Mouse (Mus musculus) CD4-positive helper T cell, adult 2 months (primary cell): ENCODE data around the gene Elf3.
"Not testable (repeated sequence)": the region's sequence is repeated elsewhere in the genome, so short reads cannot be mapped to it uniquely, and the experiment has no call there.

Experiments
- DNase-seq: peaks from one replicate; pipeline ENCODE4 v3.0.0-alpha.2; 2012; ENCODE audit warnings: low read depth, missing footprints, low spot score

The Elf3 gene

DNA sequence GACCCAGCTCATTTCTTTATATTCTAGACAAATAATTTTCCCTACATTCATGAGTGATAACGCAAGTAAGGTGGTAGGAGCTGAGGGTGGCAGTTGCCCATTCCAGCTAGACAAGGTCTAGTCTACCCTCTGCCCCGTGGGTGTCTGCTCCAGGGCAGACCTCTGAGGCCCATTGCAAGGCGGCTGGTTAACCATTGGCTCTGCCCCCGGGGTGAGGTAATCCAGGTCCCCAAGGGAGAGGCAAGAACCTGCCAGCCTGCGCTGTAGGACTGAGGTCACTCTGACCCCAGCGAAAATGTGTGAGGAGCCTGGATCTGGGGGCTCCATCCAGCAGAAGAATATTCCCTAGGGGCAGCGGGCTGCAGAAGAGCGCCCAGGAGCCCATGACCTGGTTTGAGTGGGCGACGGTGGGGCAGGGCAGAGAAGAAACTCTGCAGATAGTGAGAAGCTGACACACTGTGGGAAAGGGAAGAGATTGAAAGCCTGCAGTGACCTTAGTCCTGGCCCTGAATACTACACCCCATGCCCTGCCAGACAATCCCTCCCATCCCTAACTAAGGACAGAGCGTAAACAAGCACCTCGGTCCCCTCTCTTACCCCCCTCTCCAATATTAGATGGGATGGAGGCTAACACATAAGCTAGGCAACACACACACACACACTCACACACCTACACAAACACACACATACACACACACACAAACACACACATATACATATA is 21.1 kb downstream of the Elf3 start:
- DNase-seq = no peak

DNA sequence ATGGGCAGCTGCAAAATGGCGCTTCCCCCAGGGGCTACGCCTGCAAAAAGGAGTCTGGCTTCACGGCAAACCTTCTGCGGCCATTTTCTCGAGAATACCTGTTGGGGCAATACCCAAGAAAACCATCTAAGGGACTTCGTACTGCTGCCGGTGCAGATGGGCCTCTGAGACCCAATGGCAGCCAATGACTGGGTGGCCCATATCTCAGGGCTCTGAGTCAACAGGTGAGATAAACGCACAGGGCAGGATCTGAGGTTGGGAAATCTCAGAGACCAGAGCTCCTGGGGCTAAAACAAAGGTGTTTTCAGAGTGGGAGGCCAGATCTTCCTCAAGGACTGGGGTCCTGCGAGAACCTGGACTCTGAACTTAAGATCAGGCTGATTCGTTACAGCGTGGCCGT is 23.6 kb downstream of the Elf3 start:
- DNase-seq = no peak

DNA sequence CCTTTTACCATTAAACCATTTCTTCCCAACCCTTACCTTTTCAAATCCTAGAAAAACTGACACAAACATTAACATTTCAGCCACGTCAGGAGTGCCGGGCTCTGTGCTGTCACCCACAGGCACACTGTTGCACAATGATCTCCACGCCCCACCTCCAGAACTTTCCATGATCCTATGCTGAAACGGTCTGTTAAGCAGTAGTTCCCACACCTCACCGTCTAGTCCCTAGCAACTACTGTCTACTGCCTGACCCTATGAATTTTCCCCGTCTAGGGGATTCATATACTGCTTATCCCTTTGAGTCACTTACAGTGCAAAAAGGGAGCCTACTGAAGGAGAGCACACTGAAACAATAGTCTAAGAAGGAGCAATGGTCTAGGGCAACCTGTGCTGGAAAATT is 24.4 kb downstream of the Elf3 start:
- no peak for DNase-seq

- DNase-seq = not testable (repeated sequence)
These were observed 26.5 kb downstream of the Elf3 start for GRCm38 (mm10) chr1:135231878-135232277.

GRCm38 (mm10) chr1:135227339-135227950 is 30.9 kb downstream of the Elf3 start:
- no peak for DNase-seq

DNA sequence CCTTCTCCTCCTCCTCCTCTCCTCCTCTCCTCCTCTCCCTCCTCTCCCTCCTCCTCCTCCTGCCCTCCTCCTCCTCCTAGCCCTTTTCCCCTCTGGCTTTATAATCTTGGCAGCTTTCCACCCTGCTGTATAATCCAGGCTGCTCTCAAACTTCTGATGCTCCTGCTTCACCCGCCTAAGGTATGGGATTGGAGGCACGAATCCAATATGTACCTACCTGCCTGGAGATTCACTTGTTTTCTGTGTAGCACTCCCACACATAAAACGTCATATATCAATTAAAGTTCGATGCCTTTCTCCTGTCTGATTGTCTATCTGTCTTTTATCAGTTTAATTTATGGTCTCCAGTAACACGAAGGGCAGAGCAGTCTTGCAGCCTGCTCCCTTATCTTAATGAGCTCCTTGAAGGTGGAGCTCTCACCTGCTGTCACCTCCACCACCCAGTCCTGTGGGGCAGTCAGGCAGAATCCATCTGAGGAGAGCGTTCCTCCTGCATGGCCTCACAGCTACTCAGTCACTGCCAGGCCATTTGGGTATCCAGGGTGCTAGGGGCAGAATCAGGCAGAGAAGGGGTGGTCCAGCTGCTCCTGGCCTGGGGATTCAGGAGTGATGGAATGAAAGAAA is 33.3 kb downstream of the Elf3 start:
- no peak for DNase-seq

DNA sequence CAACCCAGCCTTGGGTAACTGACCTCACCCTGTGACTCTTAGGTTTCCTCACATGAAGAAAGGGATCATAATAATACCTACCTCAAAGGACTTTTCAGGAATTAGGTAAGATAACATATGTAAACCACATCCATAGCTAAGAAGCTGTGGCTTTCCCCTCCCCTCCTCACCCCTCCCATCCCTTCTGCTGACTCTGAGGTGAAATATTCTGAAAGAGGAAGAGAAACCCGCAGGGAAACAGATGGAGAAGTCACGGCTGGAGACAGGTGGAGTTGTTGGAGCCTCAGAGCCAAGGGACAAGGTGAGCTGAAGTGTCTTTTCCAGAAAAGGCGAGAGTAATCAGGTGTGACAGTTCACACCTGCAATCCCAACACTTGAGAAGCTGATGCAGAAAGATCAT is 34.2 kb downstream of the Elf3 start:
- DNase-seq = no peak

- no peak for DNase-seq
These were observed 40.6 kb downstream of the Elf3 start for GRCm38 (mm10) chr1:135217607-135218233.

GRCm38 (mm10) chr1:135213772-135214640 is 44.4 kb downstream of the Elf3 start:
- DNase-seq = no peak

- DNase-seq = no peak
These were observed 47.9 kb downstream of the Elf3 start for GRCm38 (mm10) chr1:135210421-135210820.

- no peak for DNase-seq
These were observed 49.7 kb downstream of the Elf3 start for GRCm38 (mm10) chr1:135208716-135209115.

GRCm38 (mm10) chr1:135206586-135207339 is 51.6 kb downstream of the Elf3 start:
- DNase-seq = no peak

DNA sequence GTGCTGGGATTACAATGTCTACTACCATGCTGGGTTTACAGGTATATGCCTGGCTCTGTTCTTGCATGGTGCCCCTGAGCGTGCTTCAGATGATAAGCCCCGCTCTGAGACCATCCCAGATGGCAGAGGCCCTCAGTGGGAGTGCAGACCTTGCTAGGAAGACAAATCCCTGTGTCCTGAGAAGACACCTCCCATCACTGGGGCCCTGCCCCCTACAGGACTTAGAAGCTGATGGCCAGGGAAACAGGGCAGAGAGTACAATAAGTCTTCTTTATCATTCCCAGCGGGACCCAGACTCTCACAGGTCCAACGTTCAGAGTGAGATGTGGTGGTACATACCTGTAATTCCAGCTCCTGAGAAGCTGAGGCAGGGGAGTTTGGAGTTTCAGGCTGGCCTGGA is 53.1 kb downstream of the Elf3 start:
- DNase-seq = no peak

DNA sequence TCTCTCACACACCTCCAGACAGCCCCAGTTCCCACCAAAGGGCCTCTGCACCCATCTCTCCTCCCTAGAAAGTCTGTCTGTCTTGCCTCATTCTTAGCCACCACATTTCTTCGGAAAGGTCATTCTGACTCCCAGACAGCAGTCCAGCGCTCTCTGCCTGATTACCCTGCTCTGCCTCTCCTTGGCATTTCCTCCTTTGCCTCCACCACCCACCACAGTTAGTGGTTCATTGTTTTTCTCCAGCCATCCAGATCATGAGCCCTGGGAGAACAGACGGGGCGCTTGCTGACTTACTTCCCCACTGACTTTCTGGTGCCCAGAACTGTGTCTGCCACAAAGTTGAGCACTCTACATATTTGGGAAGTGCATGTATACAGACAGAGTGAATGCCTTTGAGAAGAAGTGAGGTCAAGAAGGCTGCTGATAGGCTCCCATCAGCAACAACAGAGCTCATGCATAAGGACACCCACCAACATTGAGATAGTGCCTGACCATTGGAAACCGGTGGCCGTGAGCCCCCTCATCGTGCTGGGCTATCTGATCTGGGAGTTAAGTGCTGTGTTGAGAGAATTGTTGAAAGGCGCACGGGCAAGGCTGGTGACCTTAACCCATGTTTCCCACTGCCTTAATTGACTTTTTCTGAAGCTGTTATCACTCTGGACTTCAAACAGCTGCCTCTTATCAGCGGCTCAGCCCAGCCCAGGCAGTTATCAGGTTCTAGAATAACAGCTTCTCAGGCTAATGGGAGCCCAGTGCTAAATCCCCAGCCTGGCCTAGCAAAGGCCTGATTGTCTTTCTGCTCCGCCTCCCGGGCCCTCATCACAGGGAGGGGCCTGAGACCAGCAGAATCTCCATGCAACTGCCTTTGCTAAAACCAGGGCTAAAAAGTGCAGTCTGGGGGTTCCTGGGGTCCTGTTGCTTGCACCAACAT is 53.9 kb downstream of the Elf3 start:
- no peak for DNase-seq
